Mouse (Mus musculus) lung, postnatal 0 days (tissue): ENCODE data around the gene Ugt1a10.

Experiments
- CTCF ChIP-seq: IDR thresholded peaks from 2 replicates; pipeline ENCODE4 v1.5.1; 2016; ENCODE audit warnings: antibody characterized with exemption, mild to moderate bottlenecking
- EP300 ChIP-seq: IDR thresholded peaks from 2 replicates; pipeline ENCODE4 v1.6.1; 2016; ENCODE audit warnings: antibody characterized with exemption, mild to moderate bottlenecking, control low read depth

GRCm38 (mm10) chr1:88260604-88261377 is 205.6 kb downstream of the Ugt1a10 start:
- TF ChIP-seq CTCF = no peak
- no peak for TF ChIP-seq EP300
